8 mouse cellular contexts compared by ENCODE assay signal in the genomic region with DNA sequence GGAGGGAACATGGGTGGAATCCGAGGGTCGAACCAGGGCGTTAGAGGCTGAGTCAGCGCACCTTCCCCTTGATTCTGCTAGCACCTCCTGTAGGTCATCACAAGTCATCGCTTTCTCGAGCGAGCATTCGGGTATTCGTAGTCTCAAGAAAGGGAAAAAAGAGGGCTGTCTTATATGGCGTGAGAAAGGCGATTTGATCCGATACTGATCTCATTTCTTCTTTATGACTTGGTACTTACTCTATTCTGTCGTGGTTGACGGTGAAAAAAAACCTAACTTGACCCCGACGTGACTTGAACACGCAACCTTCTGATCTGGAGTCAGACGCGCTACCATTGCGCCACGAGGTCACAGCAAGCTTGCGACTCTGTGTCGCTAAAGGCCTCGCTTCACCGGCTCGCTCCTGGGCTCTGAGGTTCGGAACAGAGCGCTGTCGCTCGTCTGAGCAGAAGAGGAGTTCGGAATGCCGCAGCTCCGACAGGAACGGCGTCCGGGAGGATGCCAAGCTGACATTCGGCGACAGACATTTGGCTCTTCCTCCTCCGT. TPM values are rescaled to one million over a fixed set of nuclear protein-coding genes. Genes with fewer than 3 reads are reported as not detected.
A peak's percentile ranks its signal among the peaks of the same experiment; 100 is the strongest.
DNase-seq lines count a peak whose midpoint lies in the region; ATAC-seq and TF ChIP-seq lines count a peak whose summit lies in the region.

No protein-coding gene starts in this region.

- no peaks in the 10 kb centered on the region for H3K27me3 ChIP-seq in hindbrain, embryonic 16.5 days (replicated peaks; ENCODE audit: control insufficient read depth, insufficient read depth, low read length)

- peak; percentile 95 for DNase-seq in ZHBTc4 (ENCODE audit: low read depth, low spot score)
- DNase-seq in gastrocnemius, adult 2 months: peak; percentile 92
- peak; percentile 89 for DNase-seq in left cerebral cortex, adult 11 months (ENCODE audit: low spot score)
- peak; percentile 94 for DNase-seq in lung, postnatal 36 days
- peak; percentile 91 for DNase-seq in retina, embryonic 14.5 days (ENCODE audit: low spot score)
- peak; percentile 83 to 87 for DNase-seq in thymus, postnatal 36 days

- intact Hi-C loops in gastrocnemius, adult 2 months (cut with DNase I): no loop called here

- ATAC-seq in common myeloid progenitor, adult 5-6 weeks (replicated peaks; ENCODE audit: low read depth, poor library complexity, severe bottlenecking): peak; percentile 71
- peak; percentile 95 for ATAC-seq in hindbrain, embryonic 16.5 days

- under 1% methylated on average over 39 of the region's 39 CpGs for WGBS in hindbrain, embryonic 16.5 days

- peak overlapping the region; percentile 99 for H3K27ac ChIP-seq in gastrocnemius, adult 2 months
- H3K27ac ChIP-seq in hindbrain, embryonic 16.5 days (ENCODE audit: low read depth, low read length): peak overlapping the region; percentile 98

- peak overlapping the region; percentile 78 for H3K4me3 ChIP-seq in gastrocnemius, adult 2 months
- H3K4me3 ChIP-seq in hindbrain, embryonic 16.5 days (ENCODE audit: low read length): peak overlapping the region; percentile 61

- peak overlapping the region; percentile 79 for H3K9ac ChIP-seq in hindbrain, embryonic 16.5 days (ENCODE audit: low read depth, low read length)

- H3K4me1 ChIP-seq in hindbrain, embryonic 16.5 days (ENCODE audit: control insufficient read depth, insufficient read depth, low read depth, low read length): peaks cover 3% of the 10 kb centered on the region

- H3K4me2 ChIP-seq in hindbrain, embryonic 16.5 days (ENCODE audit: low read length): peak overlapping the region; percentile 49

- H3K36me3 ChIP-seq in hindbrain, embryonic 16.5 days (ENCODE audit: control insufficient read depth, insufficient read depth, low read length): no peaks in the 10 kb centered on the region

- H3K9me3 ChIP-seq in hindbrain, embryonic 16.5 days (ENCODE audit: control insufficient read depth, low read length): no peaks in the 10 kb centered on the region

- TF ChIP-seq CTCF in gastrocnemius, adult 2 months (IDR thresholded peaks at IDR 0.05): peak; percentile 58

RNA-seq across cellular contexts. Expression of a gene that starts 29.6 kb away (rescaled TPM):
- not detected in 2 replicates for total RNA-seq in common myeloid progenitor, adult 5-6 weeks (2017)
- 10 to 100 TPM; 13.4 to 24.4 TPM for total RNA-seq in gastrocnemius, adult 2 months (2021)
- polyA plus RNA-seq in hindbrain, embryonic 16.5 days (2015; fragmentation: Nextera tagmentation; extraction: Ambion mirVana): 0.69 and 1.0 TPM in 2 replicates

RNA-seq across cellular contexts. Expression of a gene that starts 46.2 kb away (rescaled TPM):
- total RNA-seq in common myeloid progenitor, adult 5-6 weeks (2017): not detected in 2 replicates
- under 1 TPM in 1 of 2 experiments, not detected in 1; 0.11 TPM for total RNA-seq in gastrocnemius, adult 2 months (2021)
- 30.4 and 32.4 TPM in 2 replicates for polyA plus RNA-seq in hindbrain, embryonic 16.5 days (2015; fragmentation: Nextera tagmentation; extraction: Ambion mirVana)

Comparison
In these comparisons a context has a peak if more than half of its experiments do, and no peak if none do; other contexts are left out.
1. Peak in every context shown above with its lines: DNase-seq, ATAC-seq, H3K4me3 ChIP-seq and H3K27ac ChIP-seq.
2. RNA of a gene that starts 29.6 kb away (total RNA-seq): 13.4 to 24.4 TPM in gastrocnemius, adult 2 months; not detected in common myeloid progenitor, adult 5-6 weeks; every median in the first group is over 10 times any median in the second.